Mouse (Mus musculus): ENCODE results near the gene Cd200.

DNA sequence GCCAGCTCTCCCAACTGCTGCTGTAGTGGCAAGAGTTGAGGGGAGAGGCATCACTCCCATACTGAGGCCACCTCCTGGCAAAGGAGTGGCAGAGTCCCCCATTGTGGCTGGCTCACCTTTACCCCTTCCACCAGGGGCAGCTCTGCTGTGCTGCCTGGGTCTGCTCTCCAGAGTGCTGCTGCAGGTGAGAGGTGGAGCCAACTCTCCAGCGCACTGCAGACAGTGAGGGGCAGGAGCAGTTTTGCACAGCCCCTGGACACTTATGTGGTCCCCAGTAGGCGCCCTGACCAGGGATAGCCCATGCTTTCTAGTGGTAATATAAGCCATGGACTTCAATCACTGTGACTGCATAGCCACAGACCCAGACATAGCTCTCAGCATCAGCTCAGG is 74.5 kb downstream of the Cd200 start:
- TF ChIP-seq TAL1 (IDR thresholded peaks at IDR 0.05; ENCODE audit: low read length): no peak
- TF ChIP-seq GATA1 (IDR thresholded peaks at IDR 0.05; ENCODE audit: low read length): no peak
